In the genomic region with DNA sequence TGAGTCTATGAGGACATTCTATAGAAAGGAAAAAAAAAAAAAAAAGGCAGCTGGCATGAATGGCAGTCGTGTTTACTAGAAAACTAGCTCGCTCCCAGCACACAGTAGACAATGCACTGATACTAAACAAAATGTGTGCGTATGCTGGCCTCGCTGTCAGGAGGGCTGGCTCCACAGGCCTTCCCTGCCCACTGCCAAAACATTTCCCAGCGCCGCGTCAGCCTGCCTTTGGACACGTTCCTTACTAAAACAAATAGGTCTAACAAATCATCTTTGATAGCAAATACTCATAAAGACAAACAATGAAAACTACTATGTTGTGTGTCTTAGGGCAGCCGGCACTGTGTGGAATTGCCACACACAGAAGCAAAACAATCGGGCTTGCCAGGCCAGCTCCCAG, we compare ENCODE assay signal across 19 mouse cellular contexts. TPM values are rescaled to one million over a fixed set of nuclear protein-coding genes. Genes with fewer than 3 reads are reported as not detected.
A peak's percentile ranks its signal among the peaks of the same experiment; 100 is the strongest.
DNase-seq lines count a peak whose midpoint lies in the region; ATAC-seq and TF ChIP-seq lines count a peak whose summit lies in the region.
"Had no signal": no experiment of that assay in that cellular context is flagged by ENCODE, and none has a peak within 500 bp of the region (broad histone marks: within the 10 kb centered on the region; RNA-seq: fewer than 3 reads in every experiment).

No protein-coding gene starts in this region.

- no peak overlapping the region for H3K4me3 ChIP-seq in heart, embryonic 12.5 days
- no peak overlapping the region for H3K4me3 ChIP-seq in hindbrain, embryonic 16.5 days (ENCODE audit: low read length)
- H3K4me3 ChIP-seq in hindbrain, embryonic 10.5 days = no peak overlapping the region
- H3K4me3 ChIP-seq in stomach, embryonic 15.5 days (replicated peaks) = no peak overlapping the region
- no peak overlapping the region for H3K4me3 ChIP-seq in stomach, postnatal 0 days (ENCODE audit: low read depth, low read length)
- H3K4me3 ChIP-seq: limb, embryonic 13.5 days; midbrain, embryonic 12.5 days had no signal

- H3K4me1 ChIP-seq in heart, embryonic 12.5 days (replicated peaks) = peaks cover 33% of the 10 kb centered on the region
- H3K4me1 ChIP-seq in hindbrain, embryonic 16.5 days (ENCODE audit: control insufficient read depth, insufficient read depth, low read depth, low read length) = peaks cover 11% of the 10 kb centered on the region
- peaks cover 29% of the 10 kb centered on the region for H3K4me1 ChIP-seq in hindbrain, embryonic 10.5 days (replicated peaks)
- peaks cover 13% of the 10 kb centered on the region for H3K4me1 ChIP-seq in stomach, embryonic 15.5 days
- no peaks in the 10 kb centered on the region; the same call in 1 of the 2 replicates for H3K4me1 ChIP-seq in stomach, postnatal 0 days (replicated peaks; ENCODE audit: control insufficient read depth, insufficient read depth)

- peak overlapping the region; percentile 37 for H3K4me2 ChIP-seq in heart, embryonic 12.5 days
- peak overlapping the region; percentile 29 for H3K4me2 ChIP-seq in hindbrain, embryonic 16.5 days (ENCODE audit: low read length)
- H3K4me2 ChIP-seq in stomach, embryonic 15.5 days = peak overlapping the region; percentile 29; the same call in 1 of the 2 replicates
- no peak overlapping the region for H3K4me2 ChIP-seq in stomach, postnatal 0 days (replicated peaks; ENCODE audit: low read depth)
- H3K4me2 ChIP-seq: limb, embryonic 13.5 days; midbrain, embryonic 12.5 days had no signal

- TF ChIP-seq EP300 in stomach, postnatal 0 days (optimal IDR thresholded peaks at IDR 0.05) = no peak

- no peaks in the 10 kb centered on the region for H3K36me3 ChIP-seq in heart, embryonic 12.5 days
- no peaks in the 10 kb centered on the region for H3K36me3 ChIP-seq in hindbrain, embryonic 16.5 days (ENCODE audit: control insufficient read depth, insufficient read depth, low read length)
- no peaks in the 10 kb centered on the region for H3K36me3 ChIP-seq in hindbrain, embryonic 10.5 days
- no peaks in the 10 kb centered on the region for H3K36me3 ChIP-seq in stomach, embryonic 15.5 days
- H3K36me3 ChIP-seq in stomach, postnatal 0 days (ENCODE audit: control insufficient read depth, insufficient read depth, low read length) = no peaks in the 10 kb centered on the region
- H3K36me3 ChIP-seq: G1E; limb, embryonic 13.5 days; midbrain, embryonic 12.5 days had no signal

- no peaks in the 10 kb centered on the region for H3K9me3 ChIP-seq in heart, embryonic 12.5 days (replicated peaks)
- H3K9me3 ChIP-seq in hindbrain, embryonic 16.5 days (ENCODE audit: control insufficient read depth, low read length) = no peaks in the 10 kb centered on the region
- H3K9me3 ChIP-seq in hindbrain, embryonic 10.5 days = no peaks in the 10 kb centered on the region
- H3K9me3 ChIP-seq in stomach, embryonic 15.5 days = no peaks in the 10 kb centered on the region
- H3K9me3 ChIP-seq in stomach, postnatal 0 days (ENCODE audit: control insufficient read depth, low read length) = no peaks in the 10 kb centered on the region
- H3K9me3 ChIP-seq: G1E; limb, embryonic 13.5 days; midbrain, embryonic 12.5 days had no signal

- peaks cover 58% of the 10 kb centered on the region for H3K27me3 ChIP-seq in heart, embryonic 12.5 days (replicated peaks)
- peaks cover 32% of the 10 kb centered on the region for H3K27me3 ChIP-seq in hindbrain, embryonic 16.5 days (replicated peaks; ENCODE audit: control insufficient read depth, insufficient read depth, low read length)
- peaks cover 71% of the 10 kb centered on the region for H3K27me3 ChIP-seq in hindbrain, embryonic 10.5 days (ENCODE audit: insufficient read depth, poor library complexity, severe bottlenecking)
- peaks cover 40% of the 10 kb centered on the region for H3K27me3 ChIP-seq in stomach, embryonic 15.5 days (replicated peaks)
- H3K27me3 ChIP-seq in stomach, postnatal 0 days (ENCODE audit: control insufficient read depth, insufficient read depth, low read length) = peaks cover 5% of the 10 kb centered on the region; the same call in 1 of the 2 replicates

- H3K27ac ChIP-seq in heart, embryonic 12.5 days (ENCODE audit: poor library complexity, severe bottlenecking) = no peak overlapping the region
- no peak overlapping the region for H3K27ac ChIP-seq in hindbrain, embryonic 16.5 days (ENCODE audit: low read depth, low read length)
- H3K27ac ChIP-seq in hindbrain, embryonic 10.5 days = no peak overlapping the region
- H3K27ac ChIP-seq in stomach, embryonic 15.5 days = no peak overlapping the region
- no peak overlapping the region for H3K27ac ChIP-seq in stomach, postnatal 0 days (replicated peaks)
- H3K27ac ChIP-seq: limb, embryonic 13.5 days; liver, embryonic 14.5 days; midbrain, embryonic 12.5 days had no signal

- 51% methylated on average over 10 of the region's 10 CpGs for WGBS in heart, embryonic 12.5 days
- WGBS in hindbrain, embryonic 16.5 days = 45% methylated on average over 10 of the region's 10 CpGs
- 69% methylated on average over 10 of the region's 10 CpGs for WGBS in hindbrain, embryonic 10.5 days
- WGBS in stomach, embryonic 15.5 days = 48% methylated on average over 10 of the region's 10 CpGs
- WGBS in stomach, postnatal 0 days = 34% methylated on average over 10 of the region's 10 CpGs

- TF ChIP-seq CTCF in stomach, postnatal 0 days (IDR thresholded peaks at IDR 0.05; ENCODE audit: low read depth) = no peak

- no peak for ATAC-seq in heart, embryonic 12.5 days (ENCODE audit: insufficient number of reproducible peaks, low FRiP score)
- ATAC-seq in hindbrain, embryonic 16.5 days = no peak
- no peak for ATAC-seq in stomach, embryonic 15.5 days (ENCODE audit: insufficient read depth, low FRiP score, low read depth)
- ATAC-seq in stomach, postnatal 0 days (ENCODE audit: low FRiP score, low TSS enrichment) = no peak
- ATAC-seq: CD4-positive, CD25-positive, alpha-beta regulatory T cell, adult 4 months had no signal

- H3K9ac ChIP-seq in heart, embryonic 12.5 days = no peak overlapping the region
- no peak overlapping the region for H3K9ac ChIP-seq in hindbrain, embryonic 16.5 days (ENCODE audit: low read depth, low read length)
- H3K9ac ChIP-seq in stomach, embryonic 15.5 days = no peak overlapping the region
- no peak overlapping the region for H3K9ac ChIP-seq in stomach, postnatal 0 days (ENCODE audit: low read length)
- H3K9ac ChIP-seq: liver, embryonic 14.5 days; midbrain, embryonic 12.5 days had no signal

- DNase-seq in cerebellum, postnatal 10 days = peak; percentile 57 to 60
- no peak for DNase-seq in cerebellum, adult 9-10 months
- no peak for DNase-seq in heart, adult 18-20 months
- no peak for DNase-seq in hindbrain, embryonic 10.5 days (ENCODE audit: low spot score)
- no peak for DNase-seq in stomach, postnatal 0 days (ENCODE audit: low spot score)
- DNase-seq: gastrocnemius, postnatal 25 days; kidney, adult 18-20 months; kidney, postnatal 10 days; right cerebral cortex, postnatal 25 days; thymus, postnatal 14 days had no signal

RNA-seq across cellular contexts. Expression of a gene that starts 9.1 kb away (rescaled TPM):
- 5.4 and 6.4 TPM in 2 replicates for polyA plus RNA-seq in heart, embryonic 12.5 days (2016; fragmentation: Nextera tagmentation; extraction: Ambion mirVana)
- 1 to 10 TPM; 3.3 to 4.2 TPM for total RNA-seq in heart, adult 18-20 months (2021)
- 0.63 and 0.84 TPM in 2 replicates for polyA plus RNA-seq in hindbrain, embryonic 16.5 days (2015; fragmentation: Nextera tagmentation; extraction: Ambion mirVana)
- 2.9 and 3.7 TPM in 2 replicates for polyA plus RNA-seq in hindbrain, embryonic 10.5 days (2016; fragmentation: Nextera tagmentation; extraction: Ambion mirVana)
- polyA plus RNA-seq in stomach, embryonic 15.5 days (2015; fragmentation: Nextera tagmentation; extraction: Ambion mirVana) = 0.18 and 0.28 TPM in 2 replicates
- 0.13 and 0.15 TPM in 2 replicates for polyA plus RNA-seq in stomach, postnatal 0 days (2015; fragmentation: Nextera tagmentation; extraction: Ambion mirVana)
- total RNA-seq: common myeloid progenitor, adult 5-6 weeks had no signal
- polyA plus RNA-seq: CD4-positive, CD25-positive, alpha-beta regulatory T cell, adult 4 months; G1E had no signal

Comparison
In these comparisons a context has a peak if more than half of its experiments do, and no peak if none do; other contexts are left out.
1. DNase-seq: peak in cerebellum, postnatal 10 days (2 of 2); none in cerebellum, adult 9-10 months (single experiment), heart, adult 18-20 months (0 of 2), hindbrain, embryonic 10.5 days (single experiment) and stomach, postnatal 0 days (single experiment).